Mouse (Mus musculus): ENCODE measurements around the gene Mdm2.
"Not testable (repeated sequence)": the region's sequence is repeated elsewhere in the genome, so short reads cannot be mapped to it uniquely, and the experiment has no call there.

Mdm2 gene

DNA sequence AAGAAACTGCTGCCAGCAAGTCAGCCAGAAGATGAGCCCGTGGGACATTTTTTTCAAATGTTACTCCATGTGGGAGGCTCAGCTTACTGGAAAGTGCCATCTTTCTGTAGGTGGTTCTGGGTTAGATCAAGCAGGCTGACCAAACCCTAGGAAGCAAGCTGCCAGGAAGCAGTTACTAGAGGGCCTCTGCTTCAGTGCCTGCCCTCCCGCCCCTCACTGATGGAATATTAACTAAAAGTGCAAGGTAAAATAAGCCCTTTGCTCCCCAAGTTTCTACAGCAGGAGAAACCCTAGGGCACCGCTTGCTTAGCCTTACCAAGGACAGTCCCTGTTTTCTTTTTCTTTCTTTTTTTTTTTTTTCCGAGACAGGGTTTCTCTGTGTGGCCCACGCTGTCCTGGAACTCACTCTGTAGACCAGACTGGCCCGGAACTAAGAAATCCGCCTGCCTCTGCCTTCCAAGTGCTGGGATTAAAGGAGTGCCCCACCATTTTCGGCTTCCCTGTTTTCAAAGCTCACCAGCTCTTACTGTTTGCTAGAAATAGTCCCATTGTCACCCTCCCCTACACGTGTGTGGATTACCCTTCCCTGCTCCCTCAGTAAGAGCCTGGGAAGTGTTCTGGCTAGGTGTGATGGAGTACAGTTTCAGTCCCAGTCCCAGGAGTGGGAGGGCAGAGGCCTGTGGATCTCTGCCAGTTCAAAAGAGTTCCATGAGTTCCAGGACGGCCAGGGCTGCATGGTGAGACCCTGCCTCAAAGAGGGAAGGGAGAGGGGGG is 37.9 kb upstream of the Mdm2 start:
- no peak for DNase-seq

DNA sequence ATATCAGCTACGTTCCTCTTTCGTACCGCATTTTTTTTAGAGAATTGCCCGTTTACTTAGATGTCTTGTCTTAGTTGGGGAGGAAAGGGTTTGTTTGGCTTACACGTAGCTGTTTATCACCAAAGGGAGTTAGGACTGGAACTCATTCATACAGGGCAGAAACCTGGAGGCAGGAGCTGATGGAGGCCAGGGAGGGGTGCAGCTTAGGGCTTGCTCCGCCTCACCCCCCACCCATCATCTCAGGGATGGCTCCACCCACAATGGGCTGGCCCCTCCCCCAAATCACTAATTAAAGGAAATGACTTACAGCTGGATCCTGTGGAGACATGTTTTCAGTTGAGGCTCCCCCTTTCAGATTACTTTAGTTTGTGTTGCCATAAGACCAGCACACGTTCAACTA is 37.2 kb upstream of the Mdm2 start:
- no peak for DNase-seq

DNA sequence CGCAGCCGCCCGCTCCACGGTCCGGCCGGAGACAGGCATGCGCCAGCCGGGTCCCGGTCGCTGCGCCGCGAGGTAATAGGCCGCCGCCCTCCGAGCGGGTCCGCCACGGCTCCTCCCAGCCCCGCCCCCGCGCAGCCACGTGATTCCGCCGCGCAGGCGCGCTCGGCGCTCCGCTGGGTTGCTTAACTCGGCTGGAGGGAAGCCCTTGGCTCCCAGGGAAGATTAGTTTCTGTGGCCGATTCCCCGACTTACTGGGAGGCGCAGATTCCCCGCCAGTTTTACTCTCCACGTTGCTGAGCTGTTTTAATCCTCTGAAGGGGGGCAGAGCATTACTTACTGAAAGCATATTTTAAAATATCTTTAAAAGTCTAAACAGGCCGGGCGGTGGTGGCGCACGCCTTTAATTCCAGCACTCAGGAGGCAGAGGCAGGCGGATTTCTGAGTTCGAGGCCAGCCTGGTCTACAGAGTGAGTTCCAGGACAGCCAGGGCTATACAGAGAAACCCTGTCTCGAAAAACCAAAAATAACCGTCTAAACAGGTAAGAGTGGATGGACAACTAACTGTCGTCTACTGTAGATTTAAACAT is 35.8 kb upstream of the Mdm2 start, which contains the start of gene Slc35e3:
Slc35e3 (minus strand) TSS at position 69 of the 587 bp plus-strand sequence.
- DNase-seq: peak; percentile 97 to 98

DNA sequence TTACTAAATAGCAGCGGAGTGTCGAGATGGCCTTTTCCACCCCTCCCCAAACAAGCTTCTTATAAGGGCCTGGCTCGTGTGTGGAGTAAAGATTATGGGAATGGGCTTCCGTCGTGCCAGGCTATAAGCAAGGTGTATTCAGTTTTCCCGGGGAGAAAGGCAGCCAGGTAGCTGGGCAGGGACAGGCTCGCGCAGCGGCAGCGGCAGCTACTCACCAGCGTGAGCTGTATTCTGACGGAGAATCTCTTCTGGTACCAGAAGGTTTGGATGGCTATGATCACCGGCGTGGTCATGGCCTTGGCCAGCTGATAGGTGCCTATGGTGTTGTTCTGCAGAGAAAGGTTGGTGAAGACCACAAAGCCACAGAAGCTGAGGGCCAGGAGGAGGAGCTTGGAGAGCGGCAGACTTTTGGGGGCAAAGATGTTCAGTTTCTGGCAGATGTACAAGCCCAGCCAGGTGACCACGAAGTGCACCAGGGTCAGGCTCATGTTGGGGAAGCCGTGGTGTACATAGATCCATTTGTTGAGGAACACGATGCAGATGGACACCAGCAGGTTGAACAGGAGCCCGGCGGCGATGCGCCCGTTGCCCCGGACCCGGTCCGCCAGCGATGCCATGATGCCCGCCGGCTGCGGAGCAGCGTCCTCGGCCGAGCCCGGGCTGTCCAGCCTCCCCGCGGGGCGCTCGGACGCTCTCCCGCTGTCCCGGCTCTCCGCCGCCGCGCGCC is 35.2 kb upstream of the Mdm2 start:
- peak; percentile 38 to 46 for DNase-seq

DNA sequence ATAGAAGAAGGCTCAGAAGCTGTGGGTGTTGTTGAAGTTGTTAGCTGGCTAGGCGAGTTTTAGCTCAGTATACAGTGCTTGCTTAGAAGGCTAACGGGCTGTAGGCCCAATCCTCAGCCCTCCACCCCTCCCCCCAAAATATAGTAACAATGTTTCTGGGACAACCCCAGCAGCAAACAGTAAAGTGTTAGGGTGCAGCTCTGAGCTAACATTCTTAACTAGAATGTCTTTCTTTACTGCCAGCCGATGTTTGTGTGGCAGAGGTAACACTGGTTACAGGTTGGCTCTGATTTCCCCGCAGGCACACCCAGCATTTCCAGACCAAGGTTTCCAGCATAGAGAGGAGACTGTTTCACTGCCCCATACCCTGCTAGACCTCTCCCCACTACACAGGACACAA is 33.4 kb upstream of the Mdm2 start:
- no peak for DNase-seq

DNA sequence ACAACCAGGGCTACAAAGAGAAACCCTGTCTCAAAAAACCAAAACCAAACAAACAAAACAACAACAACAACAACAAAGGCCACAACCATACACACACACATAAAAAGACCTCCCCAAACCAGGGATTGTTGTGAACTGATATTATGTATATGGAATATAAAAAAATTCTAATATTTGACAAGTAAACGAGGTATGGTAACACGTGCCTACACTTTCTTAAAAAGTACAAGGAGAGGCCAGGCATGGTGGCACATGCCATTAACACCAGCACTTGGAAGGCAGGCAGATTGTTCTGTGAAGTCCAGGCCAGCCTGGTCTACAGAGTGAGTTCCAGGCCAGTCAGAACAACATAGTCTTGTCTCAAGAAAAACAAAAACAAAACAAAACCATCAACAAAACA is 32.6 kb upstream of the Mdm2 start:
- no peak for DNase-seq

DNA sequence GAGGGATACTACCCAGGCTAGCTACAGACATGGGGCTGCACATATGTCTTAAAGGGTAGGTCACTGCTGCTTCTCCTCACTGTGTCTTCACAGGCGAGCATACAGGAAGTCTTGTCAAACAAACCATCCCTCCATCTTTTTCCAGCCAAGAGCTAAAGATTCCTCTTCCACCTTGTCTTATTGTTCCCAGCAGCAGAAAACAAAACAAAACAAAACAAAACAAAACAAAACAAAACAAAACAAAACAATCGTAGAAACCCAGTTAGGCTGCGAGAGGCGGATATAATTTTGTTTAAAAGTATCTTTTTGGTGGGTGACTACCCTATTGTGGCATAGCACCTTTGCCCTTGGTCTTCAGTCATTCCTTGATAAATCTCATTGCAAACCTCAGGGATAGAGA is 32.1 kb upstream of the Mdm2 start:
- DNase-seq: no peak

DNA sequence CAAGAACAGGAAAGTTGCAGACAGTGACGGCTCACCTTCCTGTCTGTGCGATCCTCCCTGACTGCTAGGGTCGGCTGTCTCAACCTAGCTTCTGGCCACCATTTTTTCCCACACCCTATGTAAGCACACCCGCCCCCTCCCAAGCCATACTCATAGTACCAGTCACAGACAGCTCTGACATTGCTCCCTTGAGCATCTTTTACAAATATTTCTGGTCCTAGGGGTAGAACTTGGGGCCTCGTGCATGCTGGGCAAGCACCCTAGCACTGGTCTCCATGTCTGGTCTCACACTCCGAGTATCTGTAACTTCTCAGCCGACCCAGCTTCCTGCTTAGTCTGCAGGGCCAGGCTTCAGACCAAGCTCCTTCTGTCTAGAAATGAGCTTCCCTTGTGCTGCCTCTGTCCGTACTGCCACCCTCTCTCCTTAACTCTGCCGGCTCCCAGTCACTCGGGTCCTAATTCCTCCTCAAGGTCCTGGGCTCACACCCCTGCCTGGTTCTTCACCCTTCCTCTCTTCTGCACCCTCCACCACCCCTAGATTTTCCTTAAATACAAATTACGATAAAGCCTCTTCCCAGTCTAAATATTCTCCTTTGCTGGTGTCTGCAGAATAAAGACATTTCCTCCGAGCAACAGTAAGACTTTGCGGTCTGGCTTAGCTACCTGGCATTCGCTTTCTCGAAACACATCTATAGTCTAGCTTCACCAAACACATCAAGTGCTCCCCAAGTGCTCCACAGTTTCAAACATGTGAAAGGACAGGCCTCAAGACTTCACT is 31.3 kb upstream of the Mdm2 start:
- DNase-seq: no peak

DNA sequence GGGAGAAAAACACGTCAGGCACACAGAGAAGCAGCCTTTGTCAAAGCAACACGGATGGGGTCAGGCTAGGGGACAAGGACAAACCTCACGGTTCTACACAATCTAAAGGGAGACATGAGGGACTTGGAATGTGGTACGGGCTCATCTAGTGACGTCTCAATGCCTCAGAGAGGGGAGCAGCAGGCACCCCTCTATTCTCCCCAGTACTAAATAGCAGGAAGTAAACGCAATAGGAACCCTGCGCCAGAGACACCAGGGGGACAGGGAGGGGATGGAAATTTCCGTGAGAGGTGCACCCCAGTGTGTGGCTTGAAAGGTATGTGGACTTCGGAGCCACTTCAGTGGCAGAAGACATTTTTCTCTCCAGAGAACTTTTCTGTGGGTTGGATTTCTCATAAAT is 30.4 kb upstream of the Mdm2 start:
- DNase-seq: no peak

DNA sequence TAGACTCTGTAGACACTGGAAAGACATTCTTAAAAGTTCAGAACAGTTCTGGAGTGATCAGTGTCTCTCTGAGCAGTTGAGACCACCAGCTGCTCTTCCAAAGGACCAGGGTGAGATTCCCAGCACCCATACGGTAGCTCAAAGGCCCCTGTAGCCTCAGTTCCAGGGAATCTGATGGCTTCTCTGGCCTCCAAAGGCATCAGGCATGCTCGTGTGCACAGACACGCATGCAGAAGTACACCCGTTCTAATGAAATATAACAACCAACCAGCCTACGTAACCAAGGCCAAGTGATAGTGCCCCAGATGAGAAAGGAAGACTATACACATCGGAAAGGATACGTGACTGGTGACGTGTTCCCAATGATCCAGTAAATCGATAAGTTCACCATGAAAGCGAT is 29.6 kb upstream of the Mdm2 start:
- no peak for DNase-seq

DNA sequence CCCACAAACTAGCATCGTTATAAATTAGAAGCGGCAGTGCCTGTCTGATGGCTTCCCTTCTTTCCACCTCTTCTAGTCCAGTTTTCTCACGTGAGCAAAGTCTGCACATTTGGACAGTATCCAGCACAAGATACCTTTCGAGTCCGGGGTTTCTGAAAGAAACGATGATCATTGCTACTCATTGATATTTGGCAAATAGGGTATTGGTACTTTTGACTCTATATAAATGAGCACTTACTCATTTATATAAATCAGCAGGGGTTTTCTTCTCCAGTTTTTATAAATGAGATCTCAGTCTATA is 29.0 kb upstream of the Mdm2 start:
- no peak for DNase-seq

DNA sequence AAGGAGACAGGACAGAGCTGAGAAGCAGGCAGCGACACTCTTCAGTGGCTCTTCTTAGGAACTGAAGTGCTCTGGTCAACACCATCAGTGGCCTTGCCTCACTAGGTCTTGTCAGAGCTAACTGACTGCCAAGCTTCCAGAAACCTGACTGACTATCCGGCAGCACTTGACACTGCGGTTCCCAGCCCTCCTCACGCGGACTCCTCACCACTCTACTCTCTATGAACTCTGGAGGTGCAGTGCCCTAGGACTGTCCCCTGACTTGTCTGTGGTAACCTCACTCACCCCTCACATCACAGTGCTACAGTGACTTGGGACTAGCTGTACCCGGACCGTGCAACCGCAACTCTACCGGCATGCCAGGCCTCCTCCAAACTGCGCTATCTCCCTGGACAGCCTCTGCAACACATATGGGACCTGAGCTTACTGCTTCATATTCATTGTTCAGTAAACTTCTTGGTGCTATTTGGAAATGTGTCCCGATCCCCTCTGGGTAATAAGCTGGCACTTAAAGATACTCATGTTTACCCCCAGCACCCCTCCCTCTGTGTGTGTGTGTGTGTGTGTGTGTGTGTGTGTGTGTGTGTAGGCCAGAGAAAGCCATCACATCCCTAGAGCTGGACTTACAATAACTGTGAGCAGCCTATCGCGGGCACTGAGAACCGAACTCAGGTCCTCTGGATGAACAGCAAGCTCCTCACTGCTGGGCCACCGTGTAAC is 28.5 kb upstream of the Mdm2 start:
- DNase-seq: no peak

DNA sequence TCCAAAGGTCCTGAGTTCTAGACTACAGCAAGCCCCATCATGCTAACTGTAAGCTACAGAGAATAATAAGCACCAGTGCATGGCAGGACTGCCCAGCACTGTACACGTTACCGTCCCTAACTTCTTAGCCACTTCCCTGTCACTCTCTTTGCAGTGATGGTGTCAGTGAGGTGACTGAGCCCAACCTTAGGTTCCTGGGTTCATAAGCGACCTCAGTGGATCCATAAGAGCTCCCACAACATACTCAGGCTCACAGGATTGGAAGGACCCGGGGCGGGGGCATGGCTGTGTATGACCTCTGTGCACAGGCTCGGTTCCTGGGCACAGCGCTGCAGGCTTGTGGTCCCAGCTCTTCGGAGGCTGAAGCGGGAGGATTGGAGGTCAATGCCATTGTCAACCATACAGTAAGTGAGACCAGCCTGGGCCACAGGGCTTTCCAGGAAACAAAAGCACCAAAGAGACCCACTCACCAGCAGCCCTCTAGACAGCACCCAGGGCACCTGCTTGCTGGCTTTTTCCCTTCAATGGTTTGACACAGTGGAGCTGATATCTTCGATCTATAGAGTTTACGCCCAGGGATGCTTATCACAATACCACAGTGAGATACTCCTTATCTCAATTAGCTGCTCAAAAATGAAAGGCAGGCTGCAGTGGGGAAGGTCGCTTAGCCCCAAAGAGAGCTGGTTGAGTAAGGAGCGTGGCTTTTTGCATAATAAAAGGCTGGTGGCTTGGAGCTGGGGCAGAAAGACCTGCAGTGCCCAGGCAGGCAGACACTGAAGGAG is 27.8 kb upstream of the Mdm2 start:
- DNase-seq: no peak

DNA sequence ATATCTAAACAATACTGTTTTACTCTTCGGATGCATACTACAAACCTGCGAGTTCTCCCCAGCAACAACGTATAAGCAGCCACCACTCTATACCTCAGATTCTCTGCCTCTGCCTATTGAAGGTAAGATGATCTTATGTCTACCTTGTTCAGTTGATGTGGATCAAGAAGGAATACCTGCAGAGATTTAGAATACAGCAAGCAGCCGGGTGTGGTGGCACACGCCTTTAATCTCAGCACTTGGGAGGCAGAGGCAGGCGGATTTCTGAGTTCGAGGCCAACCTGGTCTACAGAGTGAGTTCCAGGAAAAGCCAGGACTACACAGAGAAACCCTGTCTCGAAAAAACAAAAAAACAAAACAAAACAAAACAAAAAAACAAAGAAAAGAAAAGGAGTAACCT is 26.9 kb upstream of the Mdm2 start:
- DNase-seq: not testable (repeated sequence)

DNA sequence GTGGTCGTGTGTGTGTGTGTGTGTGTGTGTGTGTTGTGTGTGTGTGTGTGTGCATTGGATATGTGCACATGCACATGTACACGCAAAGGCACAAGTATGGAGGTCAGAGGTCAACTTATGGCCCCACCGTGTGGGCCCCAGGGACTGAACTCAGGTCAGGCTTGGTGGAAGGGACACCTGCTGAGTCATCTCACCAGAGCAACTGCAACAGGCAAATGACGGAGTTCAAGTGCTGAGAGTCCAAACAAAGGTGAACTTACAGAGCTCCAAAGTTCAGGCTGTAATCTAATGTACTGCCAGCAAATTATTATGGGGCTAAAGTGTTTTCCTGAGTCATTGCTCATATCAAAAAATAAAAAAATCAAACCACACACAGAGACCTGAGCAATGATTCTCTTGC is 26.5 kb upstream of the Mdm2 start:
- DNase-seq: no peak

DNA sequence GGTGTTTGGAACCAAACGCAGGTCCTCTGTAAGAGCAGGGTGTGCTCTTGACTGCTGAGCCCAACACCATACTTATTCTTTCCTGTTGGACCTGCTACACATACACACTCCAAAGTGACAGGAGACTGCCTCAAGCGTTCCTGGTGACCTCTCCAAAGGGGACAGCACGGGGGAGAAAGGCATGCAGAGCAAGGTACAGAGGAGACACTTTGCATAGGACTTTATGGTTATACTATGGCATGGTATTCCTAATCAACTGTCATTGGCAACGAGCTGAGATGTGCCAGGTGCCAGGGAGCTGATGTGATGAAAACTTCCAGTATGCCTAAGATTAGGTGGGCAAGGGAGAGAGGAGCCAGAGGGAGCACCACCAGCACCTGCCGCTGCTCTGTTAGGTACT is 26.0 kb upstream of the Mdm2 start:
- no peak for DNase-seq

DNA sequence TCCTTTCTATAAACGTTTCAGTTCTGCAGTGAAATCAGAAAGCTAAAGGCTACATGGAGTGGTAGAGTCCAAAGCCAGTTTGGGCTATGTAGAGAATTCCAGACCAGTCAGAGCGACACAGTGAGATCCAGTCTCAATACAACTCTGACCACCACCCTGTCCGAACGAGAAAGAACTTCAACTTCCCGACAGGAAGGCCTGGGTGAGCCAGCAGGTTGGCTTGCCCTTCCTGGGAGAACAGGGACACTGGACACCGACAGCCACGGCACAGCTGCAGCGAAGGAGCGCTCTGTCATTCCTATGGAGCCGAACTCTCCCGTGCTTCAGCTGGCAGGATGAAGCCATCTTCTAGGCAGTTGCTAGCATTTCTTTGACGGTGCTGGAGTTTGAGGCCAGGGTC is 24.8 kb upstream of the Mdm2 start:
- DNase-seq: not testable (repeated sequence)

DNA sequence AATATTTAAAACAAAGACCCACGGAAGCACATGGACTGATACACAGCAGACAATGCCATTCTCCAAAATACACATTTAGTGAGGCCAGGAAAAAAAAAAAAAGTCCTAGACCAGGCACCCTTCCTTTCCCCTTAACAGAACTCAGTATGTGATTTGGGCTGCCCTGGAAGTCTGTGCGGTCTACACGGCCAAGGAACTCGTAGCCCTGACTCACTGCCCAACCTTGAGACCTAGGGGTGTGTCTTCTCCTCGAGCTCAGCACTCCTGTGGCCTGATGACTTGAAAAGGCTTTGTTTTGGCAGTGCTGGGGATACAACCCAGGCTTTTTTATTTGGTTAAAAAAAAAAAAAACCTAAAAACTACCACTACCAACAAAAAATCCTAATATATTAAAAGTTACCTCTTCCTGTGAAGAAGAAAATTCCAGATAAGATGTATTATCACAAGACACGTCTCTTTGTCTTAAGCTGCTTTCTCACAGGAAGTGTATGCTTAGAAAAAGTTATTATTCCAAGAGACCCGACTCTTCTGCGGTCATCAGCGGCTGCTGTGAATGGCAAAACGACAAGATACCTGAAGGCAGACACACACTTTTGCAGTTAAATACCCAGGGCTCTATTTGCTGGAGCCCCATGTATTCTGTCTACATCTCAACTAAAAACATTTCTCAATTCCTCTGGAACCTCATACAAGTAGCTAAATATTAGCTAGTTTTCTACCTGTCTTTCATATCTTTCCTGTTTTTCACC is 23.7 kb upstream of the Mdm2 start:
- DNase-seq: not testable (repeated sequence)

DNA sequence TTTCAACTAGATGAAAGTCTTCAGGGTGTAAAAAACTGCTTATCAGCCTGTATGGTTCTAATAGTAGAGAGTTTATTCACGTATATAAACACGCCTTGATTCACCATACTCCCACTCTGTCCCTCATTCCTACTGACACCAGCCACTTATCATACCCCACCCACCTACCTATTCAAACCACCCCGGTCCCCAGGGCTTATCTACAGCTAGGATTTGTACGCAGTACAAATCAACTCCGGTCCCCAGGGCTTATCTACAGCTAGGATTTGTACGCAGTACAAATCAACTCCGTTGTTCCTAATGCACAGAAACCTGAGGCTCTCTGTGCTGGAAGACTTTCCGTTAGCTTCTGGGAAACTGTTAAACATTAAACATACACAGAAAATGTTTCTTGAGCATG is 23.1 kb upstream of the Mdm2 start:
- not testable (repeated sequence) for DNase-seq

DNA sequence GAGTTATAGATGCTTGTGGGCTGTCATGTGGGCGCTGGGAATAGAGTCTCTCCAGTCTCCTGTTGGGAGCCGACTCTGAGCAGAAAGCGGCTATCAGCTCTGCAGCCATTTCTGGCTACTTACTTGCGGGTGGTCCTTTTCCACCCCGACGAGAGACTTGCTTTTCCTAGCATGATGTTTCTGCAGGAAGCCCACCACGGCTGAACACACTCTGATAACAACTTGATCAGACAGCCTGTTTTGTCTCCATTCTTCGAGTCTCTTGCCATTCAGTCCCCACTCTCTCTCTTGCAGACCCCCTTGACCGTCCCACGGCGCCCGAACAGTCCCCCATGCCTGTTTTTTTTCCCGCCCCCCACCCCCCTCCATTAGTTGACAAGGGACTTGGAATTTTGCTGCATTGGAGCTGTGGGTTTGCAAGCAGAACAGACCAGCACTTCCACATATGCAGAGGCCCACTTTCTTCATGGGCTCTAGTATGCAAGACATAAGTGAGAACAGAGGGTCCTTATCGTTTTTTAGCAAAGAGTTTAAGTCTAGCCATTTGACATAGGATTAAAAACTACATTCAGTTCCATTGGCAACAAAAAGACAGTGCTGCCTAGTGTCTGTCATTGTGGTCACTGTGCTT is 22.5 kb upstream of the Mdm2 start:
- DNase-seq: no peak

DNA sequence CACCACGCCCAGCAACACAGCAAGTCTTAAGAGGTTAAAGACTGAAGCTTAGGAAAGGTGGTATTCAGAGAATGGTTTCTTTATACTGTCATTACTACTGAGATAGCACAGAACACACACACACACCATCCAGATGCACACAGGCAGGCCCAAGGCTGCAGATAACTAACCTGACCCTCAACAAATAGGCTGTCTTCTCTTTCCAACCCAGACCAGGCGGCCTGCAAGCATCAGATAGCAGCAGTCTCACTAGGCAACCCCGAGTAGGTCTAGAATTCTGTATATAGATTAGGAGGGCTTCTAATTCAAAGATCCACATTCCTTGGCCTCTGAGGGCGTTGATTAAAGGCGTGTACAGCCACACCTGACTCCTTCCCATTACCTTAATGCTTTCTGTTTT is 21.6 kb upstream of the Mdm2 start:
- no peak for DNase-seq
